Mouse (Mus musculus): ENCODE measurements around the gene Cga. TPM values are rescaled to one million over a fixed set of nuclear protein-coding genes. Genes with fewer than 3 reads are reported as not detected.
"Not testable (repeated sequence)": the region's sequence is repeated elsewhere in the genome, so short reads cannot be mapped to it uniquely, and the experiment has no call there.

Cga gene
- polyA plus RNA-seq, 1 experiment from 2014 or later: not detected

- CTCF ChIA-PET: no interaction called here
Measured at GRCm38 (mm10) chr4:34898497-34898896, 4.9 kb downstream of the Cga start.

GRCm38 (mm10) chr4:34899322-34899721 lies 5.7 kb downstream of the Cga start:
- no peak for TF ChIP-seq CTCF (IDR thresholded peaks at IDR 0.05)
- no peak for DNase-seq (ENCODE audit: low read depth, low spot score)
- ChIA-PET CTCF (no interaction called here), POLR2A (no interaction called here)
- ATAC-seq: no peak
- in situ Hi-C loops (cut with MboI; ENCODE audit: low pct_unique_long_range_greater_than_20kb): no loop called here
- peaks cover 12% of the 10 kb centered on the region for H3K27me3 ChIP-seq

More at GRCm38 (mm10) chr4:34898497-34898896, 4.9 kb downstream of the Cga start:
- H3K27me3 ChIP-seq: peaks cover 19% of the 10 kb centered on the region
- POLR2A ChIA-PET: no interaction called here
- DNase-seq (ENCODE audit: low read depth, low spot score) (no peak), ATAC-seq (no peak)
- no peak for TF ChIP-seq CTCF (IDR thresholded peaks at IDR 0.05)
- in situ Hi-C loops (cut with MboI; ENCODE audit: low pct_unique_long_range_greater_than_20kb): no loop called here

DNA sequence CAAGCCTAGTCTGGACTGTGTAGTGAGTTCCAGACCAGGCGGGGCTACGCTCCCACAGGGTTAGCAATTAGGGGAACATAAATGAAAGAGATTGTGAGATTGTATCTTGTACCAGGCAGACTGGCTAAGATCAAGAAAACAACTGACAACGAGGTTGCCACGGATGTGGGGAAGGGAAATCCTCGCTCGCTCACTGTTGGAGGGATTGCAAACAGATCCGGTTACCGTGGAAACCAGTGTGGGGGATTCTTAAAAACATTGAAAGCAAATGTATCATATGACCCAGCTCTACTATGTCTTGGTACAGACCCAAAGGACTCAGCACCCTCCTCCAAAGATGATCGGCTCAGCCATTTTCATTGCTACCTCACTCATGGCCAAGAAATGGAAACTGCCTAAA lies 6.6 kb downstream of the Cga start:
- in situ Hi-C loops (cut with MboI; ENCODE audit: low pct_unique_long_range_greater_than_20kb): loop anchor here (25.0 kb wide), 1 partner anchor 213 kb away; the partner anchor contains the start of gene Slc35a1
- peaks cover 8% of the 10 kb centered on the region for H3K27me3 ChIP-seq
- no peak for DNase-seq (ENCODE audit: low read depth, low spot score)
- no peak for TF ChIP-seq CTCF (IDR thresholded peaks at IDR 0.05)
- no peak for ATAC-seq
- ChIA-PET POLR2A (no interaction called here), CTCF (interaction anchor here (0.8 kb wide), 1 partner anchor 23 kb away, joined by 3 read pairs; no protein-coding TSS in a partner anchor)

GRCm38 (mm10) chr4:34901166-34901565 lies 7.6 kb downstream of the Cga start:
- no peak for TF ChIP-seq CTCF (IDR thresholded peaks at IDR 0.05)
- in situ Hi-C loops (cut with MboI; ENCODE audit: low pct_unique_long_range_greater_than_20kb): loop anchor here (25.0 kb wide), 1 partner anchor 214 kb away; the partner anchor contains the start of gene Slc35a1
- ATAC-seq (no peak), DNase-seq (ENCODE audit: low read depth, low spot score) (no peak)
- peaks cover 8% of the 10 kb centered on the region for H3K27me3 ChIP-seq
- ChIA-PET CTCF (no interaction called here), POLR2A (no interaction called here)

DNA sequence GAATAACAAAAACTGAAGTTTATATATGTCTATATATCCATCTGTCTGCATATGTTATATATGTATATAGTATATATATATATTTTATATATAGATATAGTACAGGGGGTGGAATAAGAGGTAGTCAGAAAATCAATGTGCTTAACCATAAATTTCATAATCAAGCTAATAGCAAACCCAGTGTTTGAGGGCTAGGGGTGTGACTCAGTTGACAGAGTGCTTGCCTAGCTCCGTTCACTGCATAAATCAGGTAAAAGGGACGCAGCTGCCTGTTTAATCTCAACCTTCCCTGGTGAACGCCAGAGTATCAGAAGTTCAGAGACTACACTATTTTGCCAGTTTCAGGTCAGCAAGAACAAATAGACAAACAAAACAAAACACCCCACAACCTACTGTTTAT lies 8.0 kb downstream of the Cga start:
- ATAC-seq; POLR2A ChIA-PET; CTCF ChIA-PET; H3K27me3 ChIP-seq; DNase-seq (ENCODE audit: low read depth, low spot score): not testable (repeated sequence)
- in situ Hi-C loops (cut with MboI; ENCODE audit: low pct_unique_long_range_greater_than_20kb): loop anchor here (25.0 kb wide), 1 partner anchor 214 kb away; the partner anchor contains the start of gene Slc35a1

- H3K27me3 ChIP-seq: no peaks in the 10 kb centered on the region
- ATAC-seq (no peak), DNase-seq (ENCODE audit: low read depth, low spot score) (no peak)
- CTCF ChIA-PET: no interaction called here
- in situ Hi-C loops (cut with MboI; ENCODE audit: low pct_unique_long_range_greater_than_20kb): loop anchor here (25.0 kb wide), 1 partner anchor 218 kb away; the partner anchor contains the start of gene Slc35a1
- POLR2A ChIA-PET: no interaction called here
- TF ChIP-seq CTCF (IDR thresholded peaks at IDR 0.05): peak; percentile 19
Measured at GRCm38 (mm10) chr4:34905396-34905795, 11.8 kb downstream of the Cga start.

DNA sequence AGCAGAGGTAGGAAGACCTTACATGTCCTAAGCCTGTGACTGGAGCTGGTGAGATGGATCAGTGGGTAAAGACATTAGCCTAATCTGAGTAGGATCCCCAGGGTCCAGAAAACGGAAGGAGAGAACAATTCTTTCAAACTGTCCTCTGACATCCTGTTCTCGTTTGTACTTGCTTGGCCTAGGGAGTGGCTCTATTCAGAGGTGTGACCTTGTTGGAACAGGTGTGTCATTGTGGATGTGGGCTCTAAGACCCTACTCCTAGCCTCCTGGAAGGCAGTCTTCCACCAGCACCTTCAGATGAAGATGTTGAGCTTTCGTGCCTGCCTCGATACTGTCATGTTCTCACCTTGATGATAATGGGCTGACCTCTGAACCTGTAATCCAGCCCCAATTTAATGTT lies 12.6 kb downstream of the Cga start:
- no peak for DNase-seq (ENCODE audit: low read depth, low spot score)
- no peak for ATAC-seq
- in situ Hi-C loops (cut with MboI; ENCODE audit: low pct_unique_long_range_greater_than_20kb): loop anchor here (25.0 kb wide), 1 partner anchor 219 kb away; the partner anchor contains the start of gene Slc35a1
- ChIA-PET POLR2A (no interaction called here), CTCF (no interaction called here)
- no peak for TF ChIP-seq CTCF (IDR thresholded peaks at IDR 0.05)
- H3K27me3 ChIP-seq: no peaks in the 10 kb centered on the region

GRCm38 (mm10) chr4:34907026-34907425 lies 13.4 kb downstream of the Cga start:
- in situ Hi-C loops (cut with MboI; ENCODE audit: low pct_unique_long_range_greater_than_20kb): loop anchor here (25.0 kb wide), 1 partner anchor 220 kb away; the partner anchor contains the start of gene Slc35a1
- TF ChIP-seq CTCF (IDR thresholded peaks at IDR 0.05): no peak
- ATAC-seq (no peak), DNase-seq (ENCODE audit: low read depth, low spot score) (no peak)
- no peaks in the 10 kb centered on the region for H3K27me3 ChIP-seq
- CTCF ChIA-PET: interaction anchor here (0.6 kb wide), 1 partner anchor 52 kb away, joined by 3 read pairs; no protein-coding TSS in a partner anchor
- POLR2A ChIA-PET: no interaction called here

GRCm38 (mm10) chr4:34908127-34908526 lies 14.5 kb downstream of the Cga start:
- H3K27me3 ChIP-seq: peaks cover 5% of the 10 kb centered on the region
- ChIA-PET POLR2A (no interaction called here), CTCF (no interaction called here)
- DNase-seq (ENCODE audit: low read depth, low spot score) (no peak), ATAC-seq (no peak)
- in situ Hi-C loops (cut with MboI; ENCODE audit: low pct_unique_long_range_greater_than_20kb): loop anchor here (25.0 kb wide), 1 partner anchor 221 kb away; the partner anchor contains the start of gene Slc35a1
- no peak for TF ChIP-seq CTCF (IDR thresholded peaks at IDR 0.05)

DNA sequence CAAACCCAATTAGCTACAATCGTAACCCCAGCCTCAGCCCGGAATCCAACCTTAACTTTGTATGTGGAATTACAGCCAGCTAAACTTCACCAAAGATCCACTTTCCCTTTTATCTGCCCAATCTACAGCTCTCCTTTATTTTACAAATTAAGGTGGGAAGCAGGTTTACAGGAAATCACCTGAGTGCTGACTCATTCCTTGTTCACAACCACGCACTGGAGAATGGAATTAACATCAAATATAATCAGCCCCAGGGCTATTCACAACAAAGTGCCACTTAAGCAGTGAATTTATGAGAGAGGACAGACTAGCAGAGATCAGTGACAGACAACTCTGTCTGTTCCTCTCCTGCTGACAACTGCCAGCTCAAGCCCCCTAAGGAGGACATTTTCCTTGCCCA lies 17.8 kb downstream of the Cga start:
- POLR2A ChIA-PET: no interaction called here
- H3K27me3 ChIP-seq: peaks cover 5% of the 10 kb centered on the region
- CTCF ChIA-PET: interaction anchor here (1.4 kb wide), 1 partner anchor 11 kb away, joined by 4 read pairs; no protein-coding TSS in a partner anchor
- DNase-seq (ENCODE audit: low read depth, low spot score) (no peak), ATAC-seq (no peak)
- no peak for TF ChIP-seq CTCF (IDR thresholded peaks at IDR 0.05)
- in situ Hi-C loops (cut with MboI; ENCODE audit: low pct_unique_long_range_greater_than_20kb): loop anchor here (25.0 kb wide), 1 partner anchor 224 kb away; the partner anchor contains the start of gene Slc35a1

GRCm38 (mm10) chr4:34912171-34912570 lies 18.6 kb downstream of the Cga start:
- CTCF ChIA-PET: interaction anchor here (1.4 kb wide), 1 partner anchor 11 kb away, joined by 4 read pairs; no protein-coding TSS in a partner anchor
- H3K27me3 ChIP-seq: peaks cover 5% of the 10 kb centered on the region
- no peak for DNase-seq (ENCODE audit: low read depth, low spot score)
- in situ Hi-C loops (cut with MboI; ENCODE audit: low pct_unique_long_range_greater_than_20kb): loop anchor here (25.0 kb wide), 1 partner anchor 225 kb away; the partner anchor contains the start of gene Slc35a1
- no peak for ATAC-seq
- POLR2A ChIA-PET: no interaction called here
- no peak for TF ChIP-seq CTCF (IDR thresholded peaks at IDR 0.05)

All from Patski (cell line).